Mouse (Mus musculus) thymus, adult 2 months (tissue): ENCODE measurements at regions not wholly inside any gene's neighbourhood (a gene's known extent, or its start where the extent isn't known, plus 50 kb on each side); places are given as distances from the start of the nearest gene placed in this dataset.

ENCODE experiments used
- DNase-seq: peaks from one replicate; pipeline ENCODE4 v3.0.0; 2021
- H3K27ac ChIP-seq: fragments of 200-500 bp; 2 replicates; pipeline ENCODE4 v1.5.1; 2012; ENCODE audit warnings: low read length, control low read depth; ENCODE audit not compliant: control insufficient read depth, insufficient read depth
- H3K27me3 ChIP-seq: fragments of 200-500 bp; 2 replicates; pipeline ENCODE4 v1.6.1; 2012; ENCODE audit warnings: mild to moderate bottlenecking, low read length, moderate library complexity, mixed read lengths; ENCODE audit not compliant: control insufficient read depth, insufficient read depth
- H3K36me3 ChIP-seq: fragments of 200-500 bp; 2 replicates; pipeline ENCODE4 v1.6.1; 2012; ENCODE audit warnings: mild to moderate bottlenecking, low read length, moderate library complexity; ENCODE audit not compliant: control insufficient read depth, insufficient read depth
- H3K4me1 ChIP-seq: fragments of 200-500 bp; replicated peaks from 2 replicates; pipeline ENCODE4 v1.6.1; 2012; ENCODE audit warnings: low read length; ENCODE audit not compliant: control insufficient read depth, insufficient read depth
- H3K4me3 ChIP-seq: fragments of 200-500 bp; 2 replicates; pipeline ENCODE4 v1.5.1; 2012; ENCODE audit warnings: mild to moderate bottlenecking, low read length, control low read depth, moderate library complexity; ENCODE audit not compliant: control insufficient read depth, insufficient read depth
- CTCF ChIP-seq: fragments of 200-500 bp; IDR thresholded peaks from 2 replicates; pipeline ENCODE4 v1.5.1; 2012; ENCODE audit warnings: mild to moderate bottlenecking, control low read depth, low read length, moderate library complexity, borderline replicate concordance; ENCODE audit not compliant: control insufficient read depth, poor library complexity, insufficient read depth; ENCODE audit errors: extremely low read depth
- POLR2A ChIP-seq: fragments of 200-500 bp; IDR thresholded peaks from 2 replicates; pipeline ENCODE4 v1.6.1; 2012; ENCODE audit warnings: mild to moderate bottlenecking, low read length, control low read depth, moderate library complexity; ENCODE audit not compliant: control insufficient read depth, poor library complexity, insufficient read depth; ENCODE audit errors: extremely low read depth
- WGBS: fragments of 180-500 bp; shearing (Covaris S2); methylation state at CpG from one replicate; pipeline ENCODE4 v1.1.7; 2018; 5-methylcytosine and 5-hydroxymethylcytosine counted together

DNA sequence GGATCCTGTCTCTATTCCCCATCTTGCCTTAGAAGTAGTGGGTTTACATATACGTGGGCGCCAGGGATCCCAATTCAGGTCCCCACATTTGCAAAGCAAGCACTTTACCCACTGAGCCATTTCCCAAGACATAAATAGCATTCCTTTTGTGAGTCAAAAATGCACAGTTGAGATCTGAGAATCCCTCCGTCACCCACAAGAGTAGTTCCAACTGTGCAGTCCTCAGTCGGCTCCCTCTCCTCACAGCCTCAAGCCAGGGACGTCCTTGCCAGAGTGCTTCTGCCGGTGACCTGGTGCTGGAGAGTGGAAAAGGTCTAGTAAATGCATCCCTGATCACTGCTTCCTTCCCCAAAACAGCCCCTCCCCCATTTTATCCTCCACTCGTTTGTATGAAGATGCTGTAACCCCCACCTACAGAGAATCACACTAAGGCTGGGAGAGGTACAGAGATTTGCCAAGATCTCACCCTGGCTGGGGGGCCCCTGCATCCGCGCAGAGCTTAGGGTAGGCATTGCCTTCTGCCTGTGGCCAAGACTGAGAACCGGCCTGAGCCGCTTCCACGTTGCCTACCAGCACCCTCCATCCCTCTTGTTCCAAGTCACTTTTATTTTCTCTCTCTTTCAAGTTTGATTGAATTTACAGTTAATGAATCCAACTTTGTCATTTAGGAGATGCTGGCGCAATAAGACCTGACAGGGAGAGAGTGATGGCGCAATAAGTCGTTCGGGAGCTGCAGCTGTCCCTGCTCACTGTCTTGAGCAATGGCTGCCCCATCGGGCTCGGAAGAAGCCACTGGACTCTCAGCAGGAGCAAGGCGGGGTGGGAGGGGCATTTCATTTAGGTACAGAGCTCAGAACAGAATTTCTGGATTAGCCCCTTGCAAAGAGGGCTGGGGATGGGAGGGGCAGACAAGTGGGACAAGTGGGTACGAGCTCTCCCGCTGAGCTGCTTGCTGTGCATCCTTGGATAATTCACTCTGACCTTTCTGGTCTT is 74.5 kb upstream of the Zfp618 start:
- WGBS: 59% methylated on average over 21 of the region's 21 CpGs
- H3K27ac ChIP-seq: no peak overlapping the region
- no peaks in the 10 kb centered on the region; the same call in 1 of the 2 replicates for H3K4me1 ChIP-seq
- no peak for DNase-seq
- no peaks in the 10 kb centered on the region for H3K36me3 ChIP-seq
- H3K4me3 ChIP-seq: no peak overlapping the region
- TF ChIP-seq POLR2A (no peak), CTCF (no peak)
- no peaks in the 10 kb centered on the region for H3K27me3 ChIP-seq

DNA sequence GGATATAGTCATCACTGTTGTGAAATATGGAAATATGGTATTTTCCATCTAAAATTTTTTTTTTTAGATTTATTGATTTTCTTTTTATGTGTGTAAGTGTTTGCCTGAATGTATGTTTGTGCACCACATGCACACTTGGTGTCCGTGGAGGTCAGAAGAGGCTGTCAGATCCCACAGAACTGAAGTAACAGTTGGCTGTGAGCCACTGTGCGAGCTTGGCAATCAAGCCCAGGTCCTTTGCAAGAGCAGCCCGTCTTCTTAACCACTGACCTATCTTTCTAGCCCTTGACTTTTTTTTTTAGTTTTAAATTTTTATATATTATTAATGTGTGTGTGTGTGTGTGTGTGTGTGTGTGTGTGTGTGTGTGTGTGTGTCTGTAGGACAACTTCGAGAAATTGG is 52.5 kb upstream of the Zfp618 start:
- Histone ChIP-seq H3K36me3 (no peaks in the 10 kb centered on the region), H3K4me1 (no peaks in the 10 kb centered on the region), H3K27me3 (no peaks in the 10 kb centered on the region), H3K4me3 (no peak overlapping the region), H3K27ac (no peak overlapping the region)
- TF ChIP-seq CTCF: no peak
- no peak for TF ChIP-seq POLR2A
- 88% methylated on average over 4 of the region's 4 CpGs for WGBS
- no peak for DNase-seq
